Mouse (Mus musculus) liver, embryonic 14.5 days (tissue): ENCODE data around the gene Rufy4.
A peak's percentile ranks its signal among the peaks of the same experiment; 100 is the strongest.

ENCODE experiments used
- CTCF ChIP-seq: IDR thresholded peaks from 2 replicates; pipeline ENCODE4 v1.5.1; 2016; ENCODE audit warnings: antibody characterized with exemption, low read depth, control low read depth
- EP300 ChIP-seq: IDR thresholded peaks from 2 replicates; pipeline ENCODE4 v1.6.1; 2016; ENCODE audit warnings: antibody characterized with exemption, low read depth

DNA sequence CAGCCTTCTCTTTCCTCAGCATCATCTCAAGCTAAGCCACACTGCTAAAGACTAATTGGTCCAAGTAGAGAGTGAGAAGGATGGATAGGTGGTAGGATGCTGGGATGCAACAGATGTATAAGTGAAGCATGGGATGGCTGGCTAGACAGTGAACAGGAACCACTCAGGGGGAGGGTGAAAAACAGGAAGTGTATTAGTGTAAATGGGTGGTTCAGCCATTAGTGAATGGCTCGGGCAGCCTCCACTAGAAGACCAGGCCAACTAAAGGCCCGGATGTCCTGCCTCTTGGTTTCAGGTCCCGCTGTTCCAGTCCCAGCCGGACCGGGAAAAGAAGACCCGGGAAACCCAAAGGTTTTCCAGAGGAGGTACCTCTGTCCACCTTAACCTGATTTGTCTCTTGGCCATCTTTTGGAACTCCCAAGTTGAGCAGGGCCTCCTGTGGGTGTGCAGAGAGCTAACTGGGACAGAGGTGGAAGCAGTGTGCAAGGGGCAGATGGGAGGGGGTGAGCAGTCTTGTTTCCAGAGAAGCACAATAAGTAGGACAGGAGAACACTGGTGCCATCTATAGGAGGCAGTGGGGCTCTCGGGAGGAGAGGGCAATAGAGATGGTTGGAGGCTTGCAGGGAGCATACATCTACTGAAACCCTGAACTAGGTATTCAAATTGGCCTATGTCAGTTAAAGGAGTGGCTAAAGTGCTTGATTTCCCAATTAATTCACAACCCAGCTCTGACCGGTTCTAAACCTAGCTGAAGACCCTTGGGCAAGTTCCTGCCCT lies 5.7 kb downstream of the Rufy4 start:
- TF ChIP-seq EP300: no peak
- peak; percentile 17; the same call in 1 of the 2 replicates for TF ChIP-seq CTCF
